Mouse (Mus musculus) liver, embryonic 13.5 days (tissue): Measurements from ENCODE around the gene 4833439L19Rik. TPM values are rescaled to one million over a fixed set of nuclear protein-coding genes. Genes with fewer than 3 reads are reported as not detected.

ENCODE experiments used
- ATAC-seq: fragments of 200-750 bp; cut with Nextera tagmentation; 2 replicates; pipeline ENCODE4 v1.8.0; 2017; ENCODE audit warnings: low read depth, mild to moderate bottlenecking, moderate number of reproducible peaks, moderate library complexity
- DNase-seq: peaks from one replicate; pipeline ENCODE4 v3.0.0; 2022
- H3K27ac ChIP-seq: fragments of 300-500 bp; sonication (generic); 2 replicates; pipeline ENCODE4 v1.5.1; 2015; ENCODE audit warnings: moderate library complexity, mild to moderate bottlenecking, inconsistent platforms
- H3K27me3 ChIP-seq: fragments of 300-500 bp; sonication (generic); 2 replicates; pipeline ENCODE4 v1.6.1; 2015; ENCODE audit warnings: mild to moderate bottlenecking, inconsistent platforms
- H3K36me3 ChIP-seq: fragments of 300-500 bp; sonication (generic); 2 replicates; pipeline ENCODE4 v1.6.1; 2015; ENCODE audit warnings: mild to moderate bottlenecking, inconsistent platforms
- H3K4me1 ChIP-seq: fragments of 300-500 bp; sonication (generic); replicated peaks from 2 replicates; pipeline ENCODE4 v1.6.1; 2015; ENCODE audit warnings: inconsistent platforms
- H3K4me2 ChIP-seq: fragments of 300-500 bp; sonication (generic); 2 replicates; pipeline ENCODE4 v1.6.1; 2015; ENCODE audit warnings: inconsistent platforms, mild to moderate bottlenecking, moderate library complexity
- H3K4me3 ChIP-seq: fragments of 300-500 bp; sonication (generic); replicated peaks from 2 replicates; pipeline ENCODE4 v1.5.1; 2015; ENCODE audit warnings: mild to moderate bottlenecking, inconsistent platforms
- H3K9ac ChIP-seq: fragments of 300-500 bp; sonication (generic); 2 replicates; pipeline ENCODE4 v1.6.1; 2015; ENCODE audit warnings: mild to moderate bottlenecking, inconsistent platforms
- H3K9me3 ChIP-seq: fragments of 300-500 bp; sonication (generic); replicated peaks from 2 replicates; pipeline ENCODE4 v1.6.1; 2016; ENCODE audit warnings: inconsistent platforms
- WGBS: fragments of 180-500 bp; shearing (Covaris S2); methylation state at CpG from one replicate; pipeline ENCODE4 v1.1.7; 2015; ENCODE audit not compliant: insufficient replicate concordance; 5-methylcytosine and 5-hydroxymethylcytosine counted together
- polyA plus RNA-seq: library from polyadenylated mRNA; unstranded; fragments of >200 nt; fragmentation: Nextera tagmentation; extraction: Ambion mirVana; gene quantifications from 2 replicates; pipeline ENCODE4 v1.2.1, GENCODE M21; 2015

4833439L19Rik gene
- polyA plus RNA-seq, 1 experiment from 2014 or later, result 53.0 TPM

- 73% methylated on average over 10 of the region's 10 CpGs for WGBS
- Histone ChIP-seq H3K4me2 (no peak overlapping the region), H3K4me3 (no peak overlapping the region), H3K9me3 (no peaks in the 10 kb centered on the region), H3K27ac (no peak overlapping the region), H3K4me1 (peaks cover 10% of the 10 kb centered on the region), H3K27me3 (no peaks in the 10 kb centered on the region), H3K36me3 (peaks cover 71% of the 10 kb centered on the region), H3K9ac (no peak overlapping the region)
- ATAC-seq (no peak), DNase-seq (no peak)
Observed at GRCm38 (mm10) chr13:54582126-54582525, 16.9 kb upstream of the 4833439L19Rik start.

- Histone ChIP-seq H3K9me3 (no peaks in the 10 kb centered on the region), H3K4me1 (peaks cover 16% of the 10 kb centered on the region), H3K4me2 (no peak overlapping the region), H3K27ac (no peak overlapping the region), H3K36me3 (peaks cover 67% of the 10 kb centered on the region), H3K9ac (no peak overlapping the region), H3K4me3 (no peak overlapping the region), H3K27me3 (no peaks in the 10 kb centered on the region)
- WGBS, result 66% methylated on average over 2 of the region's 2 CpGs
- DNase-seq, result no peak
- no peak for ATAC-seq
Observed at GRCm38 (mm10) chr13:54581385-54581784, 16.1 kb upstream of the 4833439L19Rik start.

DNA sequence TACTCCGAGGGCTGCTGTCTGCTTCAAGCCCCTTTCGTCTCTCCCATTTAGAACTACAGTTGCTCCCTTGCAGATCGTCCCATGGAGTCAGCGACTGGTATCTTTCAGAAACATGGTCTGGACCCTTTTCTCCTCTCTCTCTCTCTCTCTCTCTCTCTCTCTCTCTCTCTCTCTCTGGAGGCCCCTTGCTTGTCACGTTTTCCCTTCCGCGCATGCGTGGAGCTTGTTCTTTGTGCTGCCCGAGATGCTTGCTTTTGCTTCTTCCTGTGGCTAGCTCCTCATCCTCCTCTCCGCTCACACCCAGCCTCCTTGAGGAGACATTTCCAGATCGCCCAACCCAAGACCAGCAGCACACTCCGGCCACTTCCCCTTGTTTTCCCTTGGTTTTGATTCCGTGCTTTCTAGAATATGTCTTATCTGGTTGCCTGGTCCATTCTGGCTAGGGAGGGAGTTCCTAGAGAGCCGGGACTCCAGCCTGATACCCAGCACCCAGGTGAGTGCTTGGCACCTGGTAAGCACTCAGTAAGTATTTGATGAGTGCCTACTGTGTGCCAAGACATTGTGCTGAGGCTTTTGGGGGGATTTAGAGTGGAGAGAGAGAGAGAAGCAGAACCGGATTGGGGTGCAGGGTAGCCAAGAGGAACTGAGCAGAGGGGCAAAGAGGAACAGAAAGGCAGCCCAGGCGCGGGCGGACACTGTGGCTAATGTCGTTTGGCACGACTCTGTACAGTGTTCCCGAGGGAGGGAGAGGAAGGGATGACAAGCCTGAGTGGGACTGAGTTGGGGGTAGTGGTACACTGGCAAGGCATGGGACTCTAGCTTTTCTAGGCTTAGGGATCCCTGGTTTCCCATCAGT is 12.6 kb upstream of the 4833439L19Rik start:
- H3K36me3 ChIP-seq, result peaks cover 32% of the 10 kb centered on the region
- H3K4me1 ChIP-seq, result peaks cover 43% of the 10 kb centered on the region
- DNase-seq (no peak), ATAC-seq (no peak)
- no peak overlapping the region for H3K9ac ChIP-seq
- no peak overlapping the region for H3K4me2 ChIP-seq
- H3K4me3 ChIP-seq, result no peak overlapping the region
- no peak overlapping the region for H3K27ac ChIP-seq
- H3K9me3 ChIP-seq, result no peaks in the 10 kb centered on the region
- WGBS, result 63% methylated on average over 21 of the region's 21 CpGs
- no peaks in the 10 kb centered on the region for H3K27me3 ChIP-seq

DNA sequence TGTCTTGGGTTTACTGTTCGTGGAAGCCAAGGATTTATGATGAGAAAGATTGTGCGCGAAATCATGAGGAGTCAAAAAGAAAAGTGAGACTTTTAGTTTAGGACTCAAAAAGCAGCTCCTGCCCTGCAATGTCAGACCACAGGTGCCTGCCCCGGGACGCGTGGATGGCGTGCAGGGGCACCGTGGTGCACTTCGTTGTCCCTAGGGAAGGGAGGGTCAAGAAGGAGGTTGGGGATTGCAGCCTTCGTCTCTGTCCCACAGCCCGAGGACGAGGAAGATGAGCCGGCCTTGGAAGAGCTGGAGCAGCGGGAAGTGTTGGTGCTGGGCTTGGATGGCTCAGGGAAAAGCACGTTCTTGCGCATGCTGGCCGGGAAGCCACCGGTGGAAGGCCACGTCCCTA is 10.3 kb upstream of the 4833439L19Rik start:
- ATAC-seq, result no peak
- peak overlapping the region; percentile 31 for H3K27ac ChIP-seq

GRCm38 (mm10) chr13:54574854-54575481 is 9.7 kb upstream of the 4833439L19Rik start, which contains the start of gene Arl10:
Gene Arl10, plus strand, starts transcription at chr13:54575015.
- no peaks in the 10 kb centered on the region for H3K27me3 ChIP-seq
- under 1% methylated on average over 55 of the region's 55 CpGs for WGBS
- DNase-seq, result peak; percentile 50
- H3K9ac ChIP-seq, result peak within 1 kb of the TSS; percentile 75
- H3K9me3 ChIP-seq, result no peaks in the 10 kb centered on the region
- peak within 1 kb of the TSS; percentile 83 for H3K4me2 ChIP-seq
- ATAC-seq, result peak; percentile 79
- peaks cover 13% of the 10 kb centered on the region for H3K36me3 ChIP-seq
- H3K4me3 ChIP-seq, result peak within 1 kb of the TSS; percentile 71
- H3K27ac ChIP-seq, result peak within 1 kb of the TSS; percentile 31
- H3K4me1 ChIP-seq, result peaks cover 43% of the 10 kb centered on the region

More for the DNA sequence above, 10.3 kb upstream of the 4833439L19Rik start:
- peak overlapping the region; percentile 71 for H3K4me3 ChIP-seq
- no peaks in the 10 kb centered on the region for H3K9me3 ChIP-seq
- H3K4me2 ChIP-seq, result peak overlapping the region; percentile 83
- WGBS, result 5% methylated on average over 19 of the region's 19 CpGs
- peak overlapping the region; percentile 75 for H3K9ac ChIP-seq
- H3K27me3 ChIP-seq, result no peaks in the 10 kb centered on the region
- no peak for DNase-seq
- H3K36me3 ChIP-seq, result peaks cover 13% of the 10 kb centered on the region
- H3K4me1 ChIP-seq, result peaks cover 43% of the 10 kb centered on the region

GRCm38 (mm10) chr13:54572621-54573020 is 7.4 kb upstream of the 4833439L19Rik start:
- Histone ChIP-seq H3K36me3 (0 out of 2 replicates have a peak, but pooled peaks cover 3% of the 10 kb centered on the region), H3K9ac (no peak overlapping the region), H3K4me2 (no peak overlapping the region), H3K4me3 (no peak overlapping the region), H3K4me1 (peaks cover 44% of the 10 kb centered on the region), H3K27me3 (no peaks in the 10 kb centered on the region), H3K9me3 (no peaks in the 10 kb centered on the region), H3K27ac (no peak overlapping the region)
- ATAC-seq (no peak), DNase-seq (no peak)
- WGBS, result 72% methylated on average over 4 of the region's 4 CpGs

GRCm38 (mm10) chr13:54571637-54572036 is 6.4 kb upstream of the 4833439L19Rik start:
- 54% methylated on average over 2 of the region's 2 CpGs for WGBS
- no peak for ATAC-seq
- Histone ChIP-seq H3K36me3 (no peaks in the 10 kb centered on the region), H3K4me1 (peaks cover 41% of the 10 kb centered on the region), H3K9ac (no peak overlapping the region), H3K9me3 (no peaks in the 10 kb centered on the region), H3K27ac (no peak overlapping the region), H3K4me3 (no peak overlapping the region), H3K4me2 (no peak overlapping the region), H3K27me3 (no peaks in the 10 kb centered on the region)
- DNase-seq, result no peak

DNA sequence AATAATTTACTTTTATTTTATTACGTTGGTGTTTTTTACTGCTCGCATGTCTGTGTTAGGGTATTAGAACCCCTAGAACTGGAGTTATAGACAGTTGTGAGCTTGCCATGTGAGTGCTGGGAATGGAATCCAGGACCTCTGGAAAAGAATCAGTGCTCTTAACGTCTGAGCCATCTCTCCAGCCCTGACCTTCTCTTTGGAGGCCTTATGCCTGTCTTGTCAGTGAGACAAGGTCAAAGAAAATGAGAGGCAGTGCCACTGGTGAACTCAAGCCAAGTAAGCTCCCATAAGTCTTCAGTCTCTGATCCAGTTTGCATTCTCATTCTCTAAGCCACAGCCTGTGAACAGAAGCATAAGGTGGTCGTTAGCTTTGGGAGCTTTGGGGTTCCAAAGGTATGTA is 5.5 kb upstream of the 4833439L19Rik start:
- Histone ChIP-seq H3K9ac (no peak overlapping the region), H3K27ac (no peak overlapping the region), H3K9me3 (no peaks in the 10 kb centered on the region), H3K27me3 (no peaks in the 10 kb centered on the region), H3K4me2 (no peak overlapping the region), H3K4me3 (no peak overlapping the region), H3K4me1 (peaks cover 41% of the 10 kb centered on the region), H3K36me3 (no peaks in the 10 kb centered on the region)
- ATAC-seq (no peak), DNase-seq (no peak)
- whole genome bisulfite sequencing, result 69% methylated on average over 4 of the region's 4 CpGs

DNA sequence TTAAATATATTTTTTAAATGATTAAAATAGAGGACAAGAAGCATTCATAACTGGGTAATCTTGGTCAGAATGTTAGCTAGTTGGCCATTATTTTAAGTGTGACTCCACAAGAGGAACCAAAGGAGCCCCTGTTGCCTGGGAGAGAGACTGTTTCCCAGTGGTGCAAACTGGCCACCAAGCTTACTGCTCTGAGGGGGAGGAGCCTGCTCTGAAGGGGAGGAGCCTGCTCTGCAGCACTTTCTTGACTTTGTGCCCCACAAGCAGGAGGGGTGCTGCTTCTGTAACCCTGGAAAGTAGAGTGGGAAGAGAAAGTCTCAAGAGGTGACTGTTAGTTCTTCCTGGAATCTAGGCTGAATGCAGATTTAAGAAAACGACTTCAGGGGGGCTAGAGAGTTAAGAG is 4.0 kb upstream of the 4833439L19Rik start:
- ATAC-seq (no peak), DNase-seq (no peak)
- no peak overlapping the region for H3K9ac ChIP-seq
- H3K4me1 ChIP-seq, result peaks cover 36% of the 10 kb centered on the region
- no peaks in the 10 kb centered on the region for H3K36me3 ChIP-seq
- H3K27me3 ChIP-seq, result no peaks in the 10 kb centered on the region
- H3K4me3 ChIP-seq, result no peak overlapping the region
- no peak overlapping the region for H3K27ac ChIP-seq
- no peak overlapping the region for H3K4me2 ChIP-seq
- H3K9me3 ChIP-seq, result no peaks in the 10 kb centered on the region
- 46% methylated on average over 1 of the region's 1 CpGs for WGBS

DNA sequence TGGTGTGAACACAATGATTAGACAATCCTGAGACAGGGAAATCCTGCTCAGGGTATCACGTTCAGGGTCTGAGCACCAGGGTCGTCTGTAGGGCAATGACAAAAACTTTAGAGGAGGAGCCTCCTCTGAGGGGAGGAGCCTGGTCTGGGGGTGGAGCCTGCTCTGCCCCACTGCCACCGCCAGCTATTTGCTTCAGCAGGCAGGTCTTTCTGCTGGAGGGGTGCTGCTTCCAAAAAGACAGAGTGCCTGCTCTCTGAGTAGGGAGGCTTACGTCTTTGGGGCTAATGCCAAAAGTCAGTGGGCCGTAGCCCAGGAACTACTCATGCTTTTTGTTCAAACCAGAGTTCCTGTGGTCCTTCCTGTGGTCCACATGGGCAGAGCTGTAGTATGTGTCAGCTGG is 3.1 kb upstream of the 4833439L19Rik start:
- Histone ChIP-seq H3K4me1 (peaks cover 37% of the 10 kb centered on the region), H3K4me3 (no peak overlapping the region), H3K9me3 (no peaks in the 10 kb centered on the region), H3K9ac (no peak overlapping the region), H3K27ac (no peak overlapping the region), H3K36me3 (no peaks in the 10 kb centered on the region), H3K4me2 (no peak overlapping the region), H3K27me3 (no peaks in the 10 kb centered on the region)
- 36% methylated on average over 5 of the region's 5 CpGs for WGBS
- ATAC-seq (no peak), DNase-seq (no peak)

GRCm38 (mm10) chr13:54565594-54566345 is 535 bp upstream of the 4833439L19Rik start:
- peak; percentile 50 for DNase-seq
- peaks cover 46% of the 10 kb centered on the region for H3K4me1 ChIP-seq
- H3K36me3 ChIP-seq, result peaks cover 24% of the 10 kb centered on the region
- ATAC-seq, result peak; percentile 55
- H3K27me3 ChIP-seq, result no peaks in the 10 kb centered on the region
- peak overlapping the region; percentile 99 for H3K9ac ChIP-seq
- peak overlapping the region; percentile 99 for H3K4me3 ChIP-seq
- 39% methylated on average over 8 of the region's 8 CpGs for WGBS
- H3K9me3 ChIP-seq, result no peaks in the 10 kb centered on the region
- H3K4me2 ChIP-seq, result peak overlapping the region; percentile 80
- peak overlapping the region; percentile 85 for H3K27ac ChIP-seq
